Comparison of ENCODE assay signal across 35 mouse cellular contexts in the genomic region with DNA sequence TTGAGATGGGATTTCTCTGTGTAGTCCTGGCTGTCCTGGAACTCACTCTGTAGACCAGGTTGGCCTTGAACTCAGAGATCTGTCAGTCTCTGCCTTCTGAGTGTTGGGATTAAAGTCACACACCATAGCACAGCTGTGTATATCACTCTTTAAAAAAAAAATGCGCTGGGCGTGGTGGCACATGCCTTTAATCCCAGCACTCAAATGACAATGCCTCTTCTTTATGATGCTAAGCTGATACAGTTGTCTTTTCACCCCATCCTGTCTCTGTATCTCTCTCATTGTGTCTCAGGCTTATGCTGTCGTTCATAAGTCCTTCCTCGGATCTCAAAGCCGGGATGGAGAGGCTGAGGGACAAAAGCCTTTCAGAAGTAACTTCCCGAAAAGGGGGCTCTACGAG. TPM values are rescaled to one million over a fixed set of nuclear protein-coding genes. Genes with fewer than 3 reads are reported as not detected.
"Had no signal": no experiment of that assay in that cellular context is flagged by ENCODE, and none has a peak within 500 bp of the region (broad histone marks: within the 10 kb centered on the region; RNA-seq: fewer than 3 reads in every experiment).

No protein-coding gene starts in this region.

- DNase-seq: heart, postnatal 10 days; heart, postnatal 14 days; heart, postnatal 36 days; heart, postnatal 4 days; kidney, adult 11 months; kidney, adult 18-20 months; kidney, adult 2 months; kidney, adult 8-10 months; kidney, adult 9 months; kidney, postnatal 10 days; kidney, postnatal 14 days; kidney, postnatal 25 days; kidney, postnatal 36 days; kidney, postnatal 4 days; layer of hippocampus, adult 9-11 months; layer of hippocampus, postnatal 36 days had no signal

- H3K27ac ChIP-seq: heart, embryonic 13.5 days; heart, embryonic 15.5 days; hindbrain, embryonic 10.5 days; hindbrain, embryonic 12.5 days; hindbrain, embryonic 13.5 days; hindbrain, embryonic 15.5 days; hindbrain, postnatal 0 days; intestine, embryonic 15.5 days; kidney, embryonic 15.5 days; kidney, postnatal 0 days; layer of hippocampus, adult 2 months; left cerebral cortex, adult 2 months had no signal

- H3K36me3 ChIP-seq: heart, embryonic 12.5 days; heart, embryonic 13.5 days; heart, embryonic 15.5 days; hindbrain, embryonic 10.5 days; hindbrain, embryonic 12.5 days; hindbrain, embryonic 13.5 days; hindbrain, embryonic 15.5 days; intestine, embryonic 15.5 days; kidney, embryonic 15.5 days had no signal

- H3K9me3 ChIP-seq: heart, embryonic 12.5 days; heart, embryonic 13.5 days; heart, embryonic 15.5 days; hindbrain, embryonic 10.5 days; hindbrain, embryonic 12.5 days; hindbrain, embryonic 13.5 days; hindbrain, embryonic 15.5 days; intestine, embryonic 15.5 days; kidney, embryonic 15.5 days had no signal

- H3K27me3 ChIP-seq: heart, embryonic 12.5 days; heart, embryonic 13.5 days; heart, embryonic 15.5 days; hindbrain, embryonic 12.5 days; hindbrain, embryonic 13.5 days; hindbrain, embryonic 15.5 days; intestine, embryonic 15.5 days; kidney, embryonic 15.5 days had no signal

- H3K4me2 ChIP-seq: heart, embryonic 12.5 days; heart, embryonic 13.5 days; heart, embryonic 15.5 days; hindbrain, embryonic 12.5 days; hindbrain, embryonic 13.5 days; hindbrain, embryonic 15.5 days; intestine, embryonic 15.5 days; kidney, embryonic 15.5 days had no signal

- ATAC-seq: hindbrain, embryonic 16.5 days; hindbrain, postnatal 0 days; inflammation-experienced regulatory T-cells, adult 6 months; intestine, embryonic 15.5 days; intestine, embryonic 16.5 days; intestine, postnatal 0 days had no signal

- H3K9ac ChIP-seq: heart, embryonic 12.5 days; heart, embryonic 13.5 days; heart, embryonic 15.5 days; hindbrain, embryonic 12.5 days; hindbrain, embryonic 13.5 days; hindbrain, embryonic 15.5 days; intestine, embryonic 15.5 days; kidney, embryonic 15.5 days had no signal

- H3K4me3 ChIP-seq: heart, embryonic 12.5 days; heart, embryonic 13.5 days; heart, embryonic 15.5 days; hindbrain, embryonic 10.5 days; hindbrain, embryonic 12.5 days; hindbrain, embryonic 13.5 days; hindbrain, embryonic 15.5 days; intestine, embryonic 15.5 days; kidney, embryonic 15.5 days; layer of hippocampus, adult 2 months; left cerebral cortex, adult 2 months had no signal

RNA-seq across cellular contexts. Expression of a gene that starts 58.7 kb away (rescaled TPM):
- total RNA-seq: heart, postnatal 14 days; heart, postnatal 25 days; heart, postnatal 36 days; heart, postnatal 4 days had no signal
- polyA plus RNA-seq: heart, embryonic 12.5 days; inflammation-experienced regulatory T-cells, adult 6 months; intestine, postnatal 0 days; large intestine, adult 2 months had no signal
